Mouse (Mus musculus) kidney, embryonic 15.5 days (tissue): ENCODE data around the gene Krt39. TPM values are rescaled to one million over a fixed set of nuclear protein-coding genes. Genes with fewer than 3 reads are reported as not detected.

Experiments used
- ATAC-seq: fragments of 200-750 bp; cut with Nextera tagmentation; replicated peaks from 2 replicates; pipeline ENCODE4 v1.8.0; 2017; ENCODE audit warnings: moderate TSS enrichment; ENCODE audit not compliant: low FRiP score
- H3K27ac ChIP-seq: fragments of 300-500 bp; sonication (generic); 2 replicates; pipeline ENCODE4 v1.5.1; 2015; ENCODE audit warnings: mild to moderate bottlenecking, inconsistent platforms
- H3K27me3 ChIP-seq: fragments of 300-500 bp; sonication (generic); 2 replicates; pipeline ENCODE4 v1.6.1; 2015; ENCODE audit warnings: inconsistent platforms
- H3K36me3 ChIP-seq: fragments of 300-500 bp; sonication (generic); 2 replicates; pipeline ENCODE4 v1.6.1; 2015; ENCODE audit warnings: inconsistent platforms
- H3K4me1 ChIP-seq: fragments of 300-500 bp; sonication (generic); 2 replicates; pipeline ENCODE4 v1.6.1; 2015; ENCODE audit warnings: inconsistent platforms
- H3K4me2 ChIP-seq: fragments of 300-500 bp; sonication (generic); 2 replicates; pipeline ENCODE4 v1.6.1; 2015; ENCODE audit warnings: moderate library complexity, mild to moderate bottlenecking, inconsistent platforms
- H3K4me3 ChIP-seq: fragments of 300-500 bp; sonication (generic); replicated peaks from 2 replicates; pipeline ENCODE4 v1.5.1; 2015; ENCODE audit warnings: mild to moderate bottlenecking, inconsistent platforms
- H3K9ac ChIP-seq: fragments of 300-500 bp; sonication (generic); 2 replicates; pipeline ENCODE4 v1.6.1; 2015; ENCODE audit warnings: mild to moderate bottlenecking, inconsistent platforms
- H3K9me3 ChIP-seq: fragments of 300-500 bp; sonication (generic); replicated peaks from 2 replicates; pipeline ENCODE4 v1.6.1; 2016; ENCODE audit warnings: inconsistent platforms
- WGBS: fragments of 180-500 bp; shearing (Covaris S2); methylation state at CpG from one replicate; pipeline ENCODE4 v1.1.7; 2015; ENCODE audit warnings: mixed read lengths; 5-methylcytosine and 5-hydroxymethylcytosine counted together
- polyA plus RNA-seq: library from polyadenylated mRNA; unstranded; fragments of >200 nt; fragmentation: Nextera tagmentation; extraction: Ambion mirVana; gene quantifications from 2 replicates; pipeline ENCODE4 v1.2.1, GENCODE M21; 2015

Krt39 gene
- polyA plus RNA-seq, 1 experiment from 2014 or later = 0.43 TPM

DNA sequence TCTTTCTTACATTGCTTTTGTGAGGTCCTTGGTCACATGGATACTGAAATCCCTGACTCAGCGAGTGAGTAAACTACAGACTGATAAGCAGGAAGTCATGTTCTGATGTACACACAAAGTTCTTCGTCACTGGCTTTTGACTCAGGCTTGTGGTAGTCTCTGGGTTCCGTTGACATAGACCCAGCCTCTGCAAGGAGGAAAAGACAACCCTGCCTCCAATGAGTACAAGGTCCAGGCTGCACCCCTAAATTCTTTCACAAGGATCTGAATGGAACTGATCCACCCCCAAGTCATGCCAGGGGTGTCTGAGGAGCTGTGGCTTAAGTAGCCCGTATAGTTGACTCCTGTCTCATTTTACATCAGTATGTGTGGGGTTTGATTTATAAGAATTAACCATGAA lies 24.7 kb downstream of the Krt39 start:
- H3K36me3 ChIP-seq = no peaks in the 10 kb centered on the region
- no peak overlapping the region for H3K9ac ChIP-seq
- H3K27ac ChIP-seq = no peak overlapping the region
- no peaks in the 10 kb centered on the region for H3K27me3 ChIP-seq
- 82% methylated on average over 4 of the region's 4 CpGs for WGBS
- H3K9me3 ChIP-seq = no peaks in the 10 kb centered on the region
- H3K4me1 ChIP-seq = peaks cover 7% of the 10 kb centered on the region
- no peak overlapping the region for H3K4me2 ChIP-seq
- no peak for ATAC-seq
- no peak overlapping the region for H3K4me3 ChIP-seq

DNA sequence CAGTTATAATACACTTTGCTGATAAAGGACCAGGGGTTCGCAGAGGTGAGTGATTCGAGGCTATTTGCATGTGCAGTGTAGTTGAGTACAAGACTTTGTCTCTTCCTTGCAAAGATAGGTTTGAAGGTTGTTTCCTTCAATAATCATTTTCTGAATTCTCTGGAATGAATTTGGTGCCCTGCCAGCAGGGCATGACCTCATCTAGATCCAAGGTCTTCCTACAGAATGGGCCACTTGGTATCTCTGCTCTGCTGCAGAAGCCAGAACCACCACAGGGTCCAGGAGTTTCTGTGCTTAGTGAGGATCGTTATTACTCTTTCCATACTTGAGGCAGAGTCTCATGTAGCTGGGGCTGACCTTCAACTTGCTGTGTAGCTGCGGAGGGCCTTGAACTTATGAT lies 26.4 kb downstream of the Krt39 start:
- Histone ChIP-seq H3K4me2 (no peak overlapping the region), H3K36me3 (no peaks in the 10 kb centered on the region)
- 84% methylated on average over 4 of the region's 4 CpGs for WGBS

DNA sequence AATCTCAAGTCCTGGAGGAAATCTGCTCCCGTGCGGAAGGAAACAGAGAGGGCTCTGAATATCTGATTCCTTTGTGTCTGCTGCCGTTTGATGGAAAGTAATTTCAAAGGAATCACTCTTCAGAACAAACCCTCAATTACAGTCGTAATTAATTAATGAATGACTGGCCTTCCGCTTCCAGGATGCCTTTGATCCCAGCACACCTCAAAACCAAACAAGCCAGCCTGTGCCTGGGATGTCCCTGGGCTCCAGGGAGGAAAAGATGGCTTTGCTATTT lies 27.6 kb downstream of the Krt39 start:
- Histone ChIP-seq H3K4me1 (peaks cover 7% of the 10 kb centered on the region), H3K9ac (no peak overlapping the region), H3K27me3 (no peaks in the 10 kb centered on the region), H3K4me2 (no peak overlapping the region), H3K4me3 (no peak overlapping the region), H3K36me3 (no peaks in the 10 kb centered on the region), H3K9me3 (no peaks in the 10 kb centered on the region), H3K27ac (peak overlapping the region; percentile 75)
- no peak for ATAC-seq
- WGBS = 15% methylated on average over 5 of the region's 5 CpGs

More for the DNA sequence above, 26.4 kb downstream of the Krt39 start:
- no peak overlapping the region for H3K4me3 ChIP-seq
- no peaks in the 10 kb centered on the region for H3K9me3 ChIP-seq
- H3K27me3 ChIP-seq = no peaks in the 10 kb centered on the region
- ATAC-seq = no peak
- H3K9ac ChIP-seq = no peak overlapping the region
- peaks cover 7% of the 10 kb centered on the region for H3K4me1 ChIP-seq
- no peak overlapping the region for H3K27ac ChIP-seq

DNA sequence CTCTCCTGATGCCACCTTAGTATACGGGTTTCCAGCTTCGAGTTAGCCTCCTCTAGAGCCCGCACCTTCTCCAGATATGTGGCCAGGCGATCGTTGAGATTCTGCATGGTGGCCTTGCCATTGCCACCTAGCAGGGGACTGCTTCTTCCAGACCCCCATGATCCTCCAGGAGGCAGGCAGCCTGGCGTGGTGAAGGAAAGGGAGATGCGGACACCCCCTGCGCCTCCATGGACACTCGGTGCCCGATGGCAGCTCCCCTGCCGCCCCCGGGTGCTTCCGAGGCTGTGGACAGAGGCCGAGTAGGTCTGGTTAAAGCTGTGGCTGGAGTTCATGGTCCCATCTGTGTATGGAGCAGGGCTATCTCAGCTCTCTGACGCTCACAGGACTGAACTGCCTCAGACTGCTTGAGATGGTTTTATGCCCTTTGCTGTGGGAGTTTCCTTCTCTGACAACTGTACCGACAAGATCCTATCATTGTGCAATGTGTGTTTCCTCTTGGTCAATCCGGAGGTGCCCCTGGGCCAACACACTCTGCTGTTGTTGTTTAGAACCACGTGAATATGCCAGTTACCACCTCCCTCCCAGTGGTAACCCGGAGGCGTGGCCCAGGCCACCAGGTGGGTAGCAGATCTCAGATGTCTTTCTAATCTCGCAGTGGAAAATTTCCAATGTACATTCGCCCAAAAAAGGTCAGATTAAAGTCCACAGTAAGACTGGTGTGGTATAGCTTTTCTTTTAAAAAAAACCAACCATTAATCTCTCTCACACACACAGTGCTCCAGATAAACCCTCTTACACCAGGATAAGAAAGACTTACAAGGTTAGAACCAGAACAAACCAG lies 28.2 kb downstream of the Krt39 start, which contains the start of gene Krt23:
TSS of gene Krt23 (minus strand) at position 405 of the 841 bp plus-strand sequence.
- H3K9me3 ChIP-seq = no peaks in the 10 kb centered on the region
- peak within 1 kb of the TSS; percentile 2; the same call in 1 of the 2 replicates for H3K9ac ChIP-seq
- 61% methylated on average over 22 of the region's 22 CpGs for WGBS

DNA sequence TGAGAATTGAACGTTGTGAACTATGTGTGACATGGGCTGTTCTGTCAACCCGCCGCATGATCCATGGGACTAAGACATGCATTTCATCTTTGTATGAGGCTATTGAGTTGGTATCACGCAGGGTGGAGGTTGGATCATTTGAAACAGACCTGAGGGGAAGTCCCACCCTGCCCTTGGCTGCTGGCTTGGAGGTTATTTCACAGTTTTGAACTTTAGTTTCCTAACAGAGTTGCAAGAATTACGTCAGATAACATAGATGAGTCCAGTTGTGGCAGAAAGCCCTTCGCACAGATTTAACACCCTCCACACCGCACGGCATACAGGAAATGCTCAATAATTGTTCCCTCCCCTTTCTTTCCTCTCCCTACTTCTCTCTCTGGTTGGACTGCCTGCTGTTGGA lies 30.1 kb downstream of the Krt39 start:
- H3K4me3 ChIP-seq = peak overlapping the region; percentile 22; the same call in 1 of the 2 replicates
- H3K9ac ChIP-seq = no peak overlapping the region
- H3K27ac ChIP-seq = no peak overlapping the region
- H3K36me3 ChIP-seq = no peaks in the 10 kb centered on the region
- H3K27me3 ChIP-seq = no peaks in the 10 kb centered on the region
- 80% methylated on average over 8 of the region's 8 CpGs for WGBS
- ATAC-seq = no peak
- H3K4me1 ChIP-seq = peaks cover 7% of the 10 kb centered on the region
- H3K4me2 ChIP-seq = peak overlapping the region; percentile 33
- H3K9me3 ChIP-seq = no peaks in the 10 kb centered on the region

More for the DNA sequence above, 28.2 kb downstream of the Krt39 start, which contains the start of gene Krt23:
- peak; percentile 62 for ATAC-seq
- H3K27ac ChIP-seq = peak within 1 kb of the TSS; percentile 75
- H3K4me2 ChIP-seq = peak within 1 kb of the TSS; percentile 33
- peaks cover 7% of the 10 kb centered on the region for H3K4me1 ChIP-seq
- H3K27me3 ChIP-seq = no peaks in the 10 kb centered on the region
- no peaks in the 10 kb centered on the region for H3K36me3 ChIP-seq
- H3K4me3 ChIP-seq = peak within 1 kb of the TSS; percentile 22

DNA sequence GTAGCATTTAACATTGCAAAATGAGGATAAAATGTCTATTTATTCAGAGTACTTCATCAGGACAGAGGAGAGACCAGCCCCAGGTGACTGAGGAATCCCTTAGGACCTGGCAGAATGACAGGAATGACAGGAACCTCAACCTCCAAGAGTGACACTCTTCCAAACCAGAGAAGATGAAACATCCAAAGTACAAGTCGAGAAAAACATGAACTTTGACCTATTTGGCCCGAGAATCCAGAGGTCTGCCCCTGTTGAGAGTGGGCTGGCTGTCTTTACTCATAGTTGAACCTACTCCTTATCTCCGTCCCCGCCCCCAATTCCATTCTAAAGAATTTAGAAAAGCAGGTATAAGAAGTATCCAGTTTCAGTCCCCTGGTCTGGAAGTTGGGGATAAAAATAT lies 30.5 kb downstream of the Krt39 start:
- 64% methylated on average over 4 of the region's 4 CpGs for WGBS
- Histone ChIP-seq H3K4me1 (peaks cover 7% of the 10 kb centered on the region), H3K9ac (no peak overlapping the region), H3K27me3 (no peaks in the 10 kb centered on the region), H3K4me2 (no peak overlapping the region; the same call in 1 of the 2 replicates), H3K36me3 (no peaks in the 10 kb centered on the region), H3K27ac (no peak overlapping the region), H3K9me3 (no peaks in the 10 kb centered on the region), H3K4me3 (0 out of 2 replicates have a peak overlapping the region, but pooled peaks have one; percentile 22)
- no peak for ATAC-seq

DNA sequence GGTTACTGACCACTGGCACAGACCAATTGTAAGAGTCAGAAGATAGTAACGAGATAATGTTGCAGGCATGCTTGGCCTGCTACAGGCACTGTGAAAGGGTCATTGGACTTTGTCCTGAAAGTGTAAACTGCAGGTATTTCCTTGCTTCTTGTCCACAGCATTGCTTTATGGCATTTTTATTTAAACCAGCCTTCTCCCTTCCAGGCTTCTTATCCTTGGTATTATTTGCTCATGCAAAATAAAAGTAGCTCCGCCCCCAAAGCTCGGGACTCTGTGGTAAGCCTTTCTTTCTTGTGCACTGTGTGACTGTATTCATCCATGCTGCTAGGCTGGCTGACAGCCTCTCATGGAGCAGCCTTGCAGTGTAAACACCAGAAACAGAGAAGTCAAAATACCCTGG lies 31.9 kb downstream of the Krt39 start:
- Histone ChIP-seq H3K36me3 (no peaks in the 10 kb centered on the region), H3K4me2 (no peak overlapping the region), H3K9ac (no peak overlapping the region), H3K27me3 (no peaks in the 10 kb centered on the region), H3K9me3 (no peaks in the 10 kb centered on the region), H3K4me3 (no peak overlapping the region), H3K4me1 (peaks cover 7% of the 10 kb centered on the region), H3K27ac (0 out of 2 replicates have a peak overlapping the region, but pooled peaks have one; percentile 45)
- 56% methylated on average over 3 of the region's 3 CpGs for WGBS
- ATAC-seq = no peak

DNA sequence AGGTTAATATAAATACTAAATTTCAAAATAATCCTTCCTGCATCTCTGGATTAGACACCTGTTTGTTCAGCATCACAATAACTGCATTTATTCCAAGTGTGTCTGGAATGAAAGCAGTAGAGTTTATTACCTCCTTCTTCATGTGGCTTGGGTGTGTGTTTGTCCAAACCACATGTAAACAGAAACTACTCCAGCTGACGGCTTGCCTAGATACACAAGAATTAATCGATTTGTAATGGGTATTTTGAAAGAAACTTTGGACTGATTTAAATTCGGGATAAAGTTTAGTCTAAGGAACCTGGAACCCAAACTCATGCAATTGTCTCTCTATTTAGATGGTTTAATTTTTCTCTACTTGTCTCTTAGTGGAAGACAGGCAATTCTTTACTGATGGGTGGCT lies 46.2 kb downstream of the Krt39 start:
- no peak overlapping the region for H3K4me3 ChIP-seq
- H3K4me2 ChIP-seq = no peak overlapping the region
- no peaks in the 10 kb centered on the region for H3K9me3 ChIP-seq
- no peak for ATAC-seq
- 84% methylated on average over 3 of the region's 3 CpGs for WGBS
- H3K9ac ChIP-seq = no peak overlapping the region
- H3K27ac ChIP-seq = no peak overlapping the region
- H3K4me1 ChIP-seq = no peaks in the 10 kb centered on the region
- H3K36me3 ChIP-seq = no peaks in the 10 kb centered on the region
- no peaks in the 10 kb centered on the region for H3K27me3 ChIP-seq

DNA sequence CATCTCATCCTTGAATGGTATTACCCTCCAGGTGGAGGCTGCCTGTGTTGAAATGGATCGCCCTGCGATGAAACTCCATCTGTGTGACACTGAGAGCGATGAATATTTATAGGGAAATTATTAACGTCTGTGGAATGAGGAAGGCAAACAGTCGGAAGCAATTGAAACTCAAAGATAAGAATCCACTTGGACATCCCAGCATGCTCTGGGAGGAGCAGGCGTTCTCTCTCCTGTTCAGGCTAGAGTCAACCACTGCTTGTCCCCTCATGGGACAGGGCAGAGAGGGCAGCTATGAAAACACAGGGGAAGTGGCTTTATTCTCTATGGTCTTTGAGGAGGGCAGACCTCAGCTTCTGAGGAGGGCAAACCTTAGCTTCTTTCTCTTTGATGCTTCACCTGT lies 47.7 kb downstream of the Krt39 start:
- ATAC-seq = no peak
- no peaks in the 10 kb centered on the region for H3K36me3 ChIP-seq
- no peak overlapping the region for H3K9ac ChIP-seq
- no peaks in the 10 kb centered on the region for H3K27me3 ChIP-seq
- WGBS = 81% methylated on average over 6 of the region's 6 CpGs
- H3K4me3 ChIP-seq = no peak overlapping the region
- H3K4me2 ChIP-seq = no peak overlapping the region
- no peak overlapping the region for H3K27ac ChIP-seq
- no peaks in the 10 kb centered on the region for H3K4me1 ChIP-seq
- H3K9me3 ChIP-seq = no peaks in the 10 kb centered on the region

DNA sequence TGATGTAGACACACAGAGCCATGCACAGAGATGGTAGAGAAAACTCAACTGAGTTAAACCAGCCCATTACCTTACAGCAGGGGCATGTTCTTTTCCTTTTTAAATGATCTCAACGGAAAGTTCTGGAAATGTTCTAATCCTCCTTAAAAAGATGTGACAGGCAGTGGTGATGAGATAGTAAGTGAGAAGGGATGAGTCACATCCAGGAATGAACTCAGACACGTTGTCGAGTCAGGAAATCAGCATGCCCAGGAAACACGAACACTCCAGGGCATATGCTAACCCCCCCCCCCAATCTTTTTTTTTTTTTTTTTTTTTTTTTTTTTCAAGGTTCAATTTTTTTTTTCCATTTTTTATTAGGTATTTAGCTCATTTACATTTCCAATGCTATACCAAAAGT lies 48.7 kb downstream of the Krt39 start:
- no peak for ATAC-seq
- no peak overlapping the region for H3K27ac ChIP-seq
- whole genome bisulfite sequencing = 80% methylated on average over 4 of the region's 4 CpGs

DNA sequence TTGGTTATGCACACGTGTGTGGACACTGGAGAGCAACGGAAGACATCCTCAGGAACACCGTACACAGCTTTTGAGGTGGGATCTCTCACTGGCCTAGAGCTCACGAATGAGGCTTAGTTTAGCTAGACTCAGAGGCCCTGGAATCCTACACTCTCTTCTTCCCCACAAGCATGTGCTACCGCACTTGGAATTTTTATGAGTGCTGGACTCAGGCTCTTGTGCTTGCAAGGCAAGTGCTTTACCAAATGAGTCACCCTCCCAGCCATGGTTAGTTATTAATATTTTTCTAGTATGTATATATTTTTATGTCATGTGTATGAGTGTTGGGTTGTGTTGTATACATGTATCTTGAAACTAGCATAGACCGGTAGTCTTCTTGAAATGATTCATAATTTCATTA lies 49.2 kb downstream of the Krt39 start:
- no peak for ATAC-seq
- Histone ChIP-seq H3K9ac (no peak overlapping the region), H3K36me3 (no peaks in the 10 kb centered on the region), H3K27me3 (no peaks in the 10 kb centered on the region), H3K27ac (no peak overlapping the region), H3K4me2 (no peak overlapping the region), H3K4me3 (no peak overlapping the region), H3K9me3 (no peaks in the 10 kb centered on the region), H3K4me1 (no peaks in the 10 kb centered on the region)
- WGBS = 90% methylated on average over 6 of the region's 6 CpGs

More for the DNA sequence above, 48.7 kb downstream of the Krt39 start:
- no peaks in the 10 kb centered on the region for H3K4me1 ChIP-seq
- no peaks in the 10 kb centered on the region for H3K9me3 ChIP-seq
- no peaks in the 10 kb centered on the region for H3K27me3 ChIP-seq
- no peaks in the 10 kb centered on the region for H3K36me3 ChIP-seq
- no peak overlapping the region for H3K4me2 ChIP-seq
- H3K4me3 ChIP-seq = no peak overlapping the region
- H3K9ac ChIP-seq = no peak overlapping the region

DNA sequence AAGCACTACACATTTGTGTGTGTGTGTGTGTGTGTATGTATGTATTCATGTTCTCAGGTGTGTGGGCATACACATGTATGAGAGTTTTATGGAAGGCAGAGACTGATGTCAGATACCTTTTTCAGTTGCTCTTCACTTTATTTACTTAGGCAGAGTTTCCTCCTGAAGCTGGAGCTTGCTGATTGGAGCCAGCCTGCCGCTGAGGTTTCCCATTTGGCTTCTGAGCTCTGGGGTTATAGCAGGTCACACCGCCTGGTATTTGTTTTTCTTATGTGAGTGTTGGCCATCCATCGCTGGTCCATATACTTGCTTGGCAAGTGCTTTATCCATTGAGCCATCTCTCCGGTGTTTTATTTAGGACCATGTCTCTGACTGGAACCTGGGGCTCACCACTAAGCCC lies 51.9 kb downstream of the Krt39 start:
- H3K4me1 ChIP-seq = no peaks in the 10 kb centered on the region; the same call in 1 of the 2 replicates
- H3K36me3 ChIP-seq = no peaks in the 10 kb centered on the region
- no peak overlapping the region for H3K27ac ChIP-seq
- no peak overlapping the region for H3K4me2 ChIP-seq
- 76% methylated on average over 4 of the region's 4 CpGs for WGBS
- H3K4me3 ChIP-seq = no peak overlapping the region
- H3K9me3 ChIP-seq = no peaks in the 10 kb centered on the region
- ATAC-seq = no peak
- no peaks in the 10 kb centered on the region for H3K27me3 ChIP-seq
- no peak overlapping the region for H3K9ac ChIP-seq
